Mouse (Mus musculus) brain, embryonic 14.5 days (tissue): ENCODE measurements around the gene Galk2.

ENCODE experiments used
- CTCF ChIP-seq: fragments of 200-500 bp; IDR thresholded peaks from 2 replicates; pipeline ENCODE4 v1.5.1; 2012; ENCODE audit warnings: inconsistent platforms, mild to moderate bottlenecking, moderate library complexity, borderline replicate concordance; ENCODE audit not compliant: insufficient read depth, insufficient read length; ENCODE audit errors: extremely low read depth
- POLR2A ChIP-seq: fragments of 200-500 bp; IDR thresholded peaks from 2 replicates; pipeline ENCODE4 v1.6.1; 2012; ENCODE audit warnings: mild to moderate bottlenecking, inconsistent platforms, borderline replicate concordance; ENCODE audit not compliant: poor library complexity, insufficient read depth, insufficient read length, severe bottlenecking; ENCODE audit errors: extremely low read depth

GRCm38 (mm10) chr2:125865585-125865984 is 6.7 kb downstream of the Galk2 start:
- TF ChIP-seq POLR2A (no peak), CTCF (no peak)
